Mouse (Mus musculus) myocyte (in vitro differentiated cells): Measurements from ENCODE around the gene Cnst.

ENCODE experiments used
- CEBPB ChIP-seq: IDR thresholded peaks from 2 replicates; pipeline ENCODE4 v1.6.1; 2011; ENCODE audit warnings: mild to moderate bottlenecking, moderate library complexity; ENCODE audit not compliant: poor library complexity, insufficient read depth, severe bottlenecking
- E2F4 ChIP-seq: IDR thresholded peaks from one replicate; pipeline ENCODE4 v1.6.1; 2011; ENCODE audit warnings: mild to moderate bottlenecking, control low read depth, moderate library complexity; ENCODE audit not compliant: insufficient read depth
- MAX ChIP-seq: IDR thresholded peaks from one replicate; pipeline ENCODE4 v1.6.1; 2011; ENCODE audit warnings: low read depth, mild to moderate bottlenecking, control low read depth
- MYOD1 ChIP-seq, 3 experiments: IDR thresholded peaks; one replicate each; pipeline ENCODE4 v1.6.1; 2011; ENCODE audit warnings: control low read depth in 2 of 3, low read depth in 2 of 3, mild to moderate bottlenecking in 2 of 3, moderate library complexity in 1 of 3; ENCODE audit not compliant: insufficient read length in 2 of 3, control insufficient read depth in 1 of 3
- MYOG ChIP-seq, 3 experiments: IDR thresholded peaks; one replicate each; pipeline ENCODE4 v1.6.1; 2011; ENCODE audit warnings: control low read depth in 2 of 3, low read depth in 2 of 3, mild to moderate bottlenecking in 2 of 3; ENCODE audit not compliant: insufficient read length in 2 of 3, control insufficient read depth in 1 of 3, insufficient read depth in 1 of 3
- POLR2A ChIP-seq: IDR thresholded peaks from one replicate; pipeline ENCODE4 v1.6.1; 2011; ENCODE audit warnings: low read depth, mild to moderate bottlenecking, control low read depth, moderate library complexity; ENCODE audit not compliant: insufficient read length
- POLR2AphosphoS2 ChIP-seq: IDR thresholded peaks from one replicate; pipeline ENCODE4 v1.6.1; 2011; ENCODE audit warnings: low read depth, control low read depth; ENCODE audit not compliant: insufficient read length
- SRF ChIP-seq: IDR thresholded peaks from one replicate; pipeline ENCODE4 v1.6.1; 2011; ENCODE audit warnings: low read depth; ENCODE audit not compliant: control insufficient read depth, insufficient read length
- TCF12 ChIP-seq: IDR thresholded peaks from one replicate; pipeline ENCODE4 v1.6.1; 2011; ENCODE audit warnings: mild to moderate bottlenecking, control low read depth; ENCODE audit not compliant: poor library complexity, insufficient read depth, severe bottlenecking
- USF1 ChIP-seq: IDR thresholded peaks from one replicate; pipeline ENCODE4 v1.6.1; 2011; ENCODE audit warnings: low read depth, mild to moderate bottlenecking, control low read depth, moderate library complexity

DNA sequence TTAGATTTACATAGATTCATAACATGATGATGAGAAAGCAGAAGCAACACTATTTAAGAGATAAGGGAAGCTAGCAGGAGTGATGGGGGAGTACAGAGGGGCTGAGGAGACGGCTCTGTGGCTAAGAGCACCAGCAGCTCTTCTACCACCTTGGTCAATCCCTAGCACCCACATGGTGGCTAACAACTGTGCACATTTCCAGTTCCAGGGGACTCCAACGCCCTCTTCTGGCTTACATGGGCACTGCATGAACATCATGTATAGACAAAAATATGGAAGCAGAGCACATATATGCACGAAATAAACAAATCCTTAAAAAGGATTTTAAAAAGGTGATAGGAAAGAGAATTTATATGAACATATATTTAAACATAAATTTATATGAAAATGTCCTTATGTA lies 4.7 kb upstream of the Cnst start:
- no peak for TF ChIP-seq MYOD1 (IDR thresholded peaks at IDR 0.05; ENCODE audit: control insufficient read depth in 1 of 3, insufficient read length in 2 of 3, low read depth in 2 of 3)
- no peak for TF ChIP-seq POLR2A
- no peak for TF ChIP-seq TCF12
- no peak for TF ChIP-seq MYOG (IDR thresholded peaks at IDR 0.05; ENCODE audit: control insufficient read depth in 1 of 3, insufficient read depth in 1 of 3, insufficient read length in 2 of 3, low read depth in 2 of 3)
- no peak for TF ChIP-seq USF1
- no peak for TF ChIP-seq MAX
- TF ChIP-seq E2F4 = no peak
- TF ChIP-seq CEBPB = no peak
- no peak for TF ChIP-seq POLR2AphosphoS2
- no peak for TF ChIP-seq SRF
